Mouse (Mus musculus): ENCODE data around the gene Sdk2.

Sdk2 gene

DNA sequence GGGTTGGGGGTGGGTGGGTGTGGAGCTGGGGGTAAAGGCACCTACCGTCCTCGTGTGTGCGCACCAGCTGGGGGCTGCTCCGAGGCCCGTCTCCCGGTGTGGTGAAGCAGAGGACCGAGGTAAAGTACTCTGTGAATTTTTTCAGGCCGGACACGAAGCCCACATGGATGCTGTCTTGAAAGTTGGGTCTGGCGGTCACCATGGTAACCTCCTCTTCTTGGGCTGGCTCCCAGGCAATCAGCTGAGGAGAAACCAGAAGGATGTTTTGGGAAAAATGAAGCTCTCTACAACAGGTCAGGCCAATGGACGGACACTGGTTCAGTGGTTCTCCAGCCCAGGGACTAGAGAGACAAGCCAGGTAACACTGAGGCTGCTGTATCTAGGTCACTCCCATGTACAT lies 224.0 kb downstream of the Sdk2 start:
- peak; percentile 62 for ATAC-seq (ENCODE audit: low TSS enrichment)

DNA sequence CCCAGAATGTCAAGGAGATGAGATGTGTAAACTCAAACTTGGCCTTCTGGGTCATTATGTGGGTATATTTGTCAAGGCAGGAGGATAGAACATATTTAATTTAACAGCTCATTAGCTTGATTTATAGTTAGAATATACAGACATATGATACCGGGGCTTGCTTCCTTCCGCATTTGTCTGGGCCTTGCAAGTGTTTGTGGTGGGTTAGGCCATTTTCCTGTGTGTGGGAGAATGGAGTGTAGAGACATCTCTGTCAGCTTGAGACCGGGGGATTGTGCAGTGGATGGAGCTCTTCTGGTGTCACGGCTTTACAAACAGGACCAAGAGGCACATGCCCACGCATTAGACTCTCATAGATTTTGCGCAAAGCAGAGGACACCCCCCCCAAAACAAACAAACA lies 235.2 kb downstream of the Sdk2 start:
- no peak for ATAC-seq (ENCODE audit: low TSS enrichment)

DNA sequence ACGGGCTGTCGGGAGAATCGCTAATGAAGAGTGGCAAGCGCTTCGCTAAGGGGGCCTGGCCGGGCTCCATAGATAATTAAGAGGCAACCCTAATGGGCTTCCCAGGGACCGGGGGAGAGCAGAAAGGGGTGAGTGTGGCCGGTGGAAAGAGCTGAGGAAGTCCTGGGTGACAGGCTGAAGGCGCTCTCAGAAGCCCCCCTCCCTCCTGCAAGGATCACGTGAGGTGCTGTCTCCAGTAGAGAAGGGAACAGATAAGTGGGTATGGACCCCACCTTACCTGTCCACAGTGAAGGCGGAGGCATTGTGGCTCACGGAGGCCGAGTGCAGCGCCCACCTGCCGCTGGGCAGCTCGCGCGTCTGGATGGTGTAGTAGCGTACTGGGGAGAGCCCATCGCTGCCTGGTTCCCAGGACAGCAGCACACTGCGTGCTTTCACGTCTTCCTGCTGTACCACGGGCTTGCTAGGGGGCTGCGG lies 238.7 kb downstream of the Sdk2 start:
- no peak for ATAC-seq (ENCODE audit: low TSS enrichment)

DNA sequence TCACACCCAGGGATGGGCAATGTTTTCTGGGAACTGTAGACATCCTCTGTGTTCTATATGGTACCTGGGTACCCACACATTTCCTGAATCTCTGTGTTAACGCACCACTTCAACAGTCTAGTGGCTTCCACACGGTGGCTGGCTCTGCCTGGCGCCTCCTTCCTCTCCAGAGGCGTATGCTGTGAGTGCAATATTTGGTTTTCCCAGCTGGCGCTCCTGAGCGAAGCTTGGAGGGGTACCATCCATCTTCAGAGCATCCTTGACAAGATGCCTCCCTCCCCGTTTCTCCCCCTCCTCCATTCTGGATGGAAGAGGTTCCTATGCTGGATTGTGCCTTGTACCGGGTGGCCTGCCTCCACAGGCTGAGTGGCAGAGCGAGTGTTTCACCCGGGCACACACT lies 246.8 kb downstream of the Sdk2 start:
- ATAC-seq (ENCODE audit: low TSS enrichment): peak; percentile 39; the same call in 1 of the 2 replicates

DNA sequence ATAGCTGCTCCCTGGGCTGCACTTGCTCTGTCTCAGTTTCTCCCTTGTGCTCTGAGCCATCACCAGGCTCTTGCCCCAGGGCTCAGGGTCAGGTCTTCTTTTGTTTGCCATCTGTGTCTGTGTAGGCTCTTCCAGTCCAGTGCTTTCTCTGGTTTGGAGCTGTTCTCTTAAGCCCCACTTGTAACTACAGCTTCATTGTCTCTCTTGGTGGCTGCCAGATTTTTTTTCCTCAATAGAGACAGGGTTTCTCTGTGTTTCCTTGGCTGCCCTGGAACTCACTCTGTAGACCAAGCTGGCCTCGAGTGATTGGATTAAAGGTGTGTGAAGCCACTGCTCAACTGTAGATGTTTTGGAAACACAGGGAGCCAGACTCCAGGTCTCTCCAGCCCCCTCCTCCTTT lies 247.8 kb downstream of the Sdk2 start:
- no peak for ATAC-seq (ENCODE audit: low TSS enrichment)

DNA sequence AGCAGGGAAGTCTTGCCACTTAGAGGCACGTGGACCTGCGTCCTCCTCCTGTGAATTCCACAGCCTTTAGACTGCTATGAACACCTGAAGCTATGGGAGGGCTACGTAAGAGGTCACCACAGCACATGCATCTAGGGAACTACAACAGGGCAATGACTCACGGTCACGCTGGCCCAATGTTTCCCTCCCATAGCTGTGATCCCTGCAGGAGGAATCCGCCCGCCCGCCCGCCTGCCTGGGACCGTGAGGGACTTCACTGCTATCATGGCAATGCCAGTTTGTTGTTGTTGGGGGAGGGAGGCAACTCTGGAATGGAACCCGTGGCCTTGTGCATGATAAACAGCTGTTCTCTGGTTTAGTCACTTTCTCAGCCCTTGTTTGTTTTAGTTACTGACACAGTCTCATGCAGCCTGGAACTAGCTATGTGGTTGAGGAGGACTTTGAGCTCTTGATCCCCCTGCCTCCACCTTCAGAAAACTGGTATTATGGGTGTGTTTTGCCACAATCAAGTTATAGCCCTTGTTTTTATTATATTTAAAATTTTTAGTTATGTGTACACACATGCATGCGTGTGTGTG lies 249.8 kb downstream of the Sdk2 start:
- ATAC-seq (ENCODE audit: low TSS enrichment): no peak

DNA sequence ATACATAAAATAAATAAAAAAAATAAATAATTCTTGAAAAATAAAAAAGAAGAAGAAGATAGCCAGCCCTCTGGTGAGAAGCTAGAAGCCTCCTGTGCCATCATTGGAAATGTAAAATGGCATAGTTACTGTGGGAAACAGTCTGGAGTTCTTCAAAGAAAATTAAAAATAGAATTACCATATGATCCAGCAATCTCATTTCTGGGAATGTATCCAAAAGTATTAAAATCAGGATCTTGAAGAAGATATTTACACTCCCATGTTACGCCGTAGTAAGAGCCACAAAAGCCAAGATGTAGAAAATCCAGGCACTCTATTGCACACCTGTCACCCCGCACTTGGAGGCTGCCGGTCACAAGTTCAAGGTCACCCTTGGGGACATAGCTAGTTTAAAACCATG lies 250.4 kb downstream of the Sdk2 start:
- ATAC-seq (ENCODE audit: low TSS enrichment): peak; percentile 81

DNA sequence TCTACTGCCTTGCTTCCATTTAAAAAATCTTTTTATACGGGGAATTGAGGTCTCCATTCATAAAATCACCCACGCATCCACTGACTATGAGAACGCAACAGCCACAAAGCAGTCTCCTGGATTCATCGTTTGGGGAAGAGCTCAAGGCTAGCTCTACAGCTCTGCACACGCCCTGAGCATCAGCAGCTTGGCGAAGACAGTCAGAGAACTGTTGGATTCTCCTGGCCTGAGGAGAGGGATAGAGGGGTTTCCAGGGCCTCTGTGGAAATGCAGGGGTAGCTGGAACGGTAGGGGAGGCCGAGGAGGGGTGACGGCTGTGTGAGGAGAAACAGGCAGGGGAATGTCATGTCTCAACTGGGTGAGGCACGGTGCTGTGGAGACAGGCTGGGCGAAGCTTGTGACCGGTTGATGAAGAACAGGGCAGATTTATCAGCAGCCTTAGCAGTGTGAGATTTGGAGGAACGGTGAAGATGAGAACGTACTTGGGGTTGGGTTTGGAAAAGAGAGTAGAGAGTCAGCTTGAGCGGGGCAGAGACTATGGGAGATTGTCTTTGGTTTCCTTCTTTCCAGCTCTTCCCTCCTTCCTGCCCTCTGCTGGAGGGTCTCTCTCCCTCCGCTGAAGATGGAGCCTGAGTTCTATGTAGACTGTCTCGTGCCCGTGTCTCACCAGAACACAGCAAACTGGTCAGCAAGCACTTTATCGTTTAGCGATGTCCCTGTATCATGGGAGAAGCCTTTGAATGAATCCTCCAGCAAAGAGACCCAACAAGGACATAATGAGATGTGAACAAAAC lies 255.1 kb downstream of the Sdk2 start:
- peak; percentile 84 for ATAC-seq (ENCODE audit: low TSS enrichment)

DNA sequence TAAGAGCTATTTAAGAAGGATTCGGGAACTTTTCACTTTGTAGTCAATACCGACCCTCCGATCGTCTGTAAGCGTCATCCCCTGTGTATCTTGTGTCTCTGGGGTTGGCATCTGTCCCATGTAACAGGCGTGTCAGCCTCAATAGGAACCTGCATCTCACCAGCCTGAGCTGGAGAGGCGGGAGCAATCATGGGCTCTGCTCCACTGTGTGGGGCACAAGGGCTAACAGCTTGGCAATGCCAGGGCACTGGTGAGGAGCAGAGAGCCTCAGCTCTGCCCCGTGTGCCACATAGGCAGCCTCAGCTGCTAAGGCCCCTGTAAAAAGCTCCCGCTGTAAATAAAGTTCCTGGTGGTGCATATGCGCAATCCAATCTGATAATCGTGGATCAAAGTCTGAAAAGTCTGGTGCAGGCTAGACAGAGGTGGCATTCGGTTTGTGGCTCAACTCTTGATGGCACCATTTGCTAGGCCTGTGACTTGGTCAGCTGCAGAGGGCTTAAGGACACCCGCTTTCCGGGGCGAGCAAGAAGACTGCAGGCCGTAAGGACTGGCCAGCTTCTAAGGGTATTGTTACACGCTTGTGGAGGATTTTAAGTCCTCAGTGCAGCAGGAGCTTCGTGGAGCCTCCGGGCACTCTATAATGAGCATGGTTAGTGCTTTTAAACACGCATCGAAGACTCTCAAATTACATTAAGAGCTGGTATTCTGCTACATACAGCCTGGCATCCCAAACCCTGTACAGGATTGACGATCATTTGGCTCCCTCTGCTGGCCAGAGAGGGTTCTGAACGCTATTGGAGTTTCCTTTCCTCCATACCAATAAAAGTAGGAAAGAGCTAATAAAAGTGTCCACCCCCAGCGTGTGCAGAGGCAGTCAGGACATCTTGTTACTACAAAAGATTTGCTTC lies 256.0 kb downstream of the Sdk2 start:
- peak; percentile 88 for ATAC-seq (ENCODE audit: low TSS enrichment)

DNA sequence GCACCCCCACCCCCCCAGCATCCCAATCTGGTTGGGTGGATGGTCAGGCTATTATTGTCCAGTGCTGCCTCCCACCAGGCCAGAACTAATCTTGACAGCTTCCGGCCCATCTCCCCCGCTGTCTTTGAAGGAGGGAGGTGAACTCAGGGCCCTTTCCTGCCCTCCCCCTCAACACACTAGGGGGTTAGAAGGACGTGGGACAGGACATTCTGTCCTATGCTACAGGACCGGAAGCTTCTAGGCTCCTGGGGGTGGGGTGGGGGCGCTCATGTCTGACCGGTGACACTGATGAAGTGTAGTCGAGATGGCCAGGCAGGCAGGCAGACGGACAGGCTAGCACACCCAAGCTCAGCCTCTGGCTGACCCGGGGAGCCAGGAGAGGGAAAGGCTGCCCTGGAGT lies 259.8 kb downstream of the Sdk2 start:
- no peak for ATAC-seq (ENCODE audit: low TSS enrichment)

DNA sequence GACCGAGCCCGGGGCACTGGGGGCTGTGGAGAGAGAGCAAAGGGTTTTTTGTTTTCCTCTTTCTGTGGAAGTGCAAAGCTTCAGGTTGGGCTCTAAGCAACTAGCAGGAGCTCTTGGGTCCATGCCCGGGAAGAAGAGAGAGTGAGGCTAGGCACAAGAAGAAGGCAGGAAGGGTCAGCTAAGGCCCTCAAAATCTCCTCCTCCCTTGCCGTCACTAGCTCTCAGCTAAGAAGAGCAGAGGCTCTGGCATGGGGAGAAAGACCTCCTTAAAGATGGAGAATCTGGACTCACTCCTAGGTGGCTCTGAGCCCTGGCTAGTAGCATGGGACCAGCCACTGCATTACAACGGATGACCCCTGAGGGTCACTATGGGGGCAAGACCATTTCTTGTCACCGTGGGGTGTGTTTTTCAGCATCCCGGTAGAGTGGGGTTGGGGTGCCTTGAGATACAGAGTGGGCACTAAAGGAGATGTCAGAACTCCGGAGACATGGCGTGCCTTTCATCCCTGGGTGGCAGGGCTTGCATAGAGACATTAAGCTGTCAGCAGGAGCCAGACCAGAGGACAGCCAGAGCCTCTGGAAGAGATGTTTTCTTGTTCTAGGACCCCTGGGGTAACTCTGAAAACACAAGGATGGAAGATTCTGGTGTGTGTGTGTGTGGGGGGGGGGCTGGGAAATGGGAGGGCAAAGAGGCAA lies 260.3 kb downstream of the Sdk2 start:
- ATAC-seq (ENCODE audit: low TSS enrichment): peak; percentile 25; the same call in 1 of the 2 replicates

DNA sequence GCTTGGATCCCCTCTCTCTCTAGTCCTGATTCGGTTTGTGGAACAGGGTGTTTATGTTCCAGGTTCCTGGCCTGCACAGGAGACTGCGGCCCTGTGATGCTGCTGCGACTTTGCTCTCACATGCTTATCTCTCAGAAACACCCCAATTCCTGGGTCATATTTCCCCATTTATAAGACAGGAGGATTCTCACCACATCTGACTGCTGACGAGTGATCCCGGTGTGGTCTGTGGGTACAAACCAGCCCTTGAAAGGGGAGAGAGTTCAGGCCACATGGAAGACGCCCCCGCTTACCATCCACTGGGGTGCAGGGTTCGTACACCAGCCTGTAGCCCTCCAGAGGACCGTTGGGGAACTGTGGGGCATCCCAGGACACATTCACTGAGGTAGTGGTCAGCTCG lies 260.9 kb downstream of the Sdk2 start:
- no peak for ATAC-seq (ENCODE audit: low TSS enrichment)

DNA sequence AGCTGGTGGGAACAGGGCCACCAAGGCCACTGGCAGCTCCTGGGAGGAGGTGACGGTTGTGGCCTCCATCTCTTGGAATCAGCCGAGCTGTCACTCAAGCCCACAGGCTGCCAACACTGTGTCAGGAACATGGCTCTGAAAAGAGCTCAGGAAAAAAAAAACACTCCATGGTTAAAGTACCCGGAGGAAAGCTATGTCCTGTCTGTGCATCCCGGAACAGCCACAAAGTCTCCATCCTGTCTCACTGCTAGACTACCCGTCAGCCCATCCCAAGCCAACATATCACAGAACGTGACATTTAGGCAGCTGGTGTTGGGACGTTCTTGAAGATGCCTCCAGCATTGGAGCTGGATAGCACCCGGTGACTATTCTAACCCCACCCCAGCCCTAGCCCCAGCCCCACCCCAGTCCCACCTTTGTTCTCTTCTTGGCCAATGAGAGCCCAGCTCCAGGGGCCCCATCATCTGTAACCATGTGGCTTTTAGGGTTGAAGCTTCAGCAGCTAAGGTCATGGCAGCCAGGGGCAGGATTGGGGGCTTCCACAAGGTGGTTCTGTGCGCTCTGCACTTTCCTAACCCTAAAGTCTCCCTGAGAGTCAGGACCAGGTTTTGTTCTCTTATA lies 263.4 kb downstream of the Sdk2 start:
- no peak for ATAC-seq (ENCODE audit: low TSS enrichment)

DNA sequence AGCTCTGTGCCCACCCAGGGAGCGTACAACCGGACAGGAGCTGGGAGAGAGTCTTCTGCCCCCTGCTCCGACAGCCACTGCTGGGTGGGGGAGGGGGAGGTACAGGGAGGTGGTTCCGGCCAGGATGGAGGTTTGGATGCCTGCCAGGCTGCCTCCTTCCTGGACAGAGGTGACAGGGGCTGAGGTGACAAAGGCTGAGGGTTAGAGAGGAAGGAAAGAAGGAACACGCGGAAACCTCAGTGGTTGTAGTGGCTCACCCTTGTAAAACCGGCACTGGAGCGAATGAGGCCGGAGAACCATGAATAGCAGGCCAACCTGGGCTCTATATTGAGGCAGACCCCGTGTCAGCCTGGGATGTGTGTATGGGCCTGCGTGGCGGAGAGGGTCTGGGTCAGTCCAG lies 264.4 kb downstream of the Sdk2 start:
- no peak for ATAC-seq (ENCODE audit: low TSS enrichment)

DNA sequence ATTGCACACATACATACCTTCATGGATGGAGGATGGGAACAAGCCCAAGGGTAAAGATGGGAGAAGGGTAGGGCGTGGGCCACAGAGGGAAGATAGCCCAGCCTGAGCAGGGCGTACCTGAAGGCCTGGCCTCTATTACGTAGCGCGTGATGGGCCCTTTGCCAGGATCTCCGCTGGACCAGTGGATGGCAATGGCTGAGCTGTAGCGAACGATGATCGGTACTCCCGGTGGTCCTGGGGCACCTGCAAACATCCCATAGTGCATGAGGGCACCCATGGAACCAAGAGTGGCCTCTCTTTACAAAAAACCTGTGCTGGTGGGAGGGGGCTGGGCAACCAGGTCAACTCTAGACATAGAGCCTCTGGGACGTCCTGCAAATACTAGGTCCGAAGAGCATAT lies 266.8 kb downstream of the Sdk2 start:
- ATAC-seq (ENCODE audit: low TSS enrichment): no peak

DNA sequence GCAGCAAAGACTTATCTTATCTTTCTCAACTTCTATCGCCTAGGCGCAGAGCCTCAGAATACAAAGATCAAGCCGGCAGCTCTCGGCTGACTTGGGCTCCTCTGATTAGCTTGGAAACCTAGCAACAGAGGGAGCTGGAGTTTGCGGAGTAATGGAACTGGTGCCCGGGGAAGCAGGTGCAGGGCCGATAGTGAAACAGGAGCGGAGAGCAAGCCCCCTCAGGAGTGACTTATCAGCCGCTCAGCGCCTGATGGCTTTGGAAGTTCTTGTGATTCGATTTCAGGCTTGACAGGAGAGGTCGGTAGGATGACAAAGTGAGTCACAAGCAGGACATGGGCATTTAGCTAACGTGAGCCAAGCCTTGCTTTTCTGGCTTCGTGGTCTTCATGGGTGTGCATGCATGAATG lies 267.8 kb downstream of the Sdk2 start:
- ATAC-seq (ENCODE audit: low TSS enrichment): no peak

DNA sequence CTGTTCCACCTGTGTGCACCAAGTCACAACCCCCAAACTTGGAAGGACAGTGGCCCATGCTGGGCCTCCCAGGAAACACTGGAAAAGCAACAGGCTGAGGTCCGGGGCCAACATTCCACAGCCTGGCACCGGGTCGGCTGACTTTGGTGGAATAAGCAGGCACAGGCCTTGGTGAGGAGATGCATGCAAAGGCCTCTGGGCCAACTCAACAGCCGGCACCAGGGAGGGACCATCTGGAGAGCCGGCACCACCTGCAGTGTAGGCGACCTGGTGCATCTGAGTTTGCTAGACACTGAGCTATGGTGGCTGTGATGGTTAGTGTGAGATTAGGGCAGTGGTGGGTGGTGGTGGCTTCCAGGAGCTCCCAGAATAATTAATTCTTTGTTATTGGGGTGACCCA lies 268.8 kb downstream of the Sdk2 start:
- peak; percentile 94 for ATAC-seq (ENCODE audit: low TSS enrichment)

DNA sequence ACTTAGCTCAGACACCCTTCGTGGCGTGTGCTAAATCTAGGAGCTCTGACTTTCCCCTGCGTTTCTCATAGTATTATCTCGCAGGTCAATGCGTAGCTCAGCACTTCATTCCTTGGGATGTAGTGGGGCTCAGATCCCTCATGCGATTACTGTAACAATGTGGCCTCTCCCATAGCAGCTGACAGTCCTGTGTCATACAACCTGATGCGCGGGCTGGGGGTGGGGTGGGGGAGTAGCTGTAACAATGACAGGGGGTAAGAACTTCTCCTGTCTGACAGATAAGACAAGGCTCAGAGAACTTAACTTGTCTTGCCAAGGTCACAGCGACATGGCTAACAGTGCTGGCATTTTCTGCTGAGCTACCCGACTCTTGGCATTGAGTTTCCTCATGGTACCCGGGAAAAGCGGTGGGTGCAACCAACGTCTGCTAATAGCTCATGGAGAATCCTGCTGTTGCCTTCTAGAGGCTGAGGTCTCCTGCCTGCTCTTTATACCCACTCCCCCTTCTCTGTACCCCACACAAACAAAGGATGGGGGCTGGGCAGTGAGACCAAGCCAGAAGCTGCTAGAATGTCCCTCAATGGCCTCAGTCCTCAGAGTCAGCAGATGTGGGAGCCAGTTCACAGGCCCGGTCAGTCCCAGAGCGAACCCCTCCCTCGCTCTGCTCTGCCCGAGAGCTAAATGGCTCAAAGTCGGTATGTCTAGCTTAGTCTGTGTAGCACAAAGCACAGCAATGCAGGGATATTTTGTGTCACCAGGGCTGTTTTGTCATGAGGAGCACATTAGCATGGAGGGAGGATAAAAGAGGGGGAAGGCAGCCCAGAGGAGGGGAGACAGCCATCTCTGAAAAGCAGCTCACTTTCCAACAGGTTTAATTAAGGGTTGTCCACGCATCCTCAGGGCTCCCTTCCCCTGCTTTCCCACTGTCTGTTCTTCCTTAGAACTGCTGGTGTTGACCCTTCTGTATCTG lies 269.5 kb downstream of the Sdk2 start:
- peak; percentile 7; the same call in 1 of the 2 replicates for ATAC-seq (ENCODE audit: low TSS enrichment)

DNA sequence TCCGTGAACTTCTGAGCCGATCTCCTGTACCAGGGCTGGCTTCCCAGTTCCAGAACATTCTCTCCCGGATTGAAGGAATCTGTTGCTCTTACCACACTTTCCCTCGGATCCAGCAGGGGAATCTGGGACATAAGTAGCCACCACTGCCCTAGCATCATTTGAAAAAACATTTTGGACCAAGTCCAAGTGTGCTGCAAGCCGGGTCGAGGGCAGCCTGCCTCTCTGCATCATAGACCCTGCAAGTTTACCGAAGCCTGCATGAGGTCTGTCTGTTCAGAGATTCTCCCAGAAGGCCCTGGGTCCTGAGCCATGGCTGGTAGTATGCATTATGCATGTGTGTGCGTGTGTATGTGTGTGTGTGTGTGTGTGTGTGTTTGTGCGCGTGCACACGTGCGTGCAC lies 271.0 kb downstream of the Sdk2 start:
- ATAC-seq (ENCODE audit: low TSS enrichment): no peak

Measured in frontal cortex, adult (tissue).